ENCODE assay signal across 28 mouse cellular contexts in genomic region chr4:140601153-140601552, GRCm38 (mm10).
DNase-seq lines count a peak whose midpoint lies in the region; ATAC-seq and TF ChIP-seq lines count a peak whose summit lies in the region.
"Had no signal": no experiment of that assay in that cellular context is flagged by ENCODE, and none has a peak within 500 bp of the region (broad histone marks: within the 10 kb centered on the region; RNA-seq: fewer than 3 reads in every experiment).

No protein-coding gene starts in this region.

- H3K4me2 ChIP-seq in midbrain, embryonic 13.5 days (replicated peaks) = no peak overlapping the region
- H3K4me2 ChIP-seq in midbrain, embryonic 11.5 days = no peak overlapping the region
- H3K4me2 ChIP-seq in myocyte (ENCODE audit: low read depth) = no peak overlapping the region
- H3K4me2 ChIP-seq: embryonic facial prominence, embryonic 13.5 days; forebrain, embryonic 13.5 days; hindbrain, embryonic 13.5 days; liver, embryonic 15.5 days; lung, embryonic 15.5 days; midbrain, embryonic 15.5 days had no signal

- no peak overlapping the region for H3K9ac ChIP-seq in midbrain, embryonic 13.5 days (replicated peaks)
- H3K9ac ChIP-seq in midbrain, embryonic 11.5 days (ENCODE audit: low read length) = no peak overlapping the region
- H3K9ac ChIP-seq: embryonic facial prominence, embryonic 13.5 days; forebrain, embryonic 13.5 days; hindbrain, embryonic 13.5 days; liver, embryonic 15.5 days; lung, embryonic 15.5 days; midbrain, embryonic 15.5 days had no signal

- peaks cover 69% of the 10 kb centered on the region for H3K36me3 ChIP-seq in midbrain, embryonic 13.5 days
- peaks cover 13% of the 10 kb centered on the region for H3K36me3 ChIP-seq in midbrain, embryonic 11.5 days (ENCODE audit: control insufficient read depth, insufficient read depth, low read length)
- no peaks in the 10 kb centered on the region for H3K36me3 ChIP-seq in myocyte (ENCODE audit: control insufficient read depth, insufficient read depth)

- no peaks in the 10 kb centered on the region for H3K79me2 ChIP-seq in myocyte (ENCODE audit: control insufficient read depth, insufficient read depth)

- WGBS in midbrain, embryonic 13.5 days = 76% methylated on average over 11 of the region's 11 CpGs
- WGBS in midbrain, embryonic 11.5 days = 88% methylated on average over 11 of the region's 11 CpGs

- H3ac ChIP-seq in myocyte (ENCODE audit: control insufficient read depth, insufficient read length) = no peak overlapping the region

- H3K4me3 ChIP-seq in midbrain, embryonic 13.5 days (replicated peaks) = no peak overlapping the region
- no peak overlapping the region for H3K4me3 ChIP-seq in midbrain, embryonic 11.5 days (ENCODE audit: low read depth, low read length)
- no peak overlapping the region for H3K4me3 ChIP-seq in myocyte
- H3K4me3 ChIP-seq: embryonic facial prominence, embryonic 13.5 days; erythroblast, embryonic 14.5 days; forebrain, embryonic 13.5 days; hindbrain, embryonic 13.5 days; limb, embryonic 10.5 days; liver, embryonic 15.5 days; lung, embryonic 15.5 days; megakaryocyte, embryonic 14.5 days; midbrain, embryonic 15.5 days had no signal

- H3K27ac ChIP-seq in midbrain, embryonic 13.5 days = peak overlapping the region; percentile 25; the same call in 1 of the 2 replicates
- no peak overlapping the region for H3K27ac ChIP-seq in midbrain, embryonic 11.5 days (ENCODE audit: low read depth, low read length)
- H3K27ac ChIP-seq: embryonic facial prominence, embryonic 13.5 days; forebrain, embryonic 13.5 days; hindbrain, embryonic 13.5 days; limb, embryonic 10.5 days; liver, embryonic 15.5 days; lung, embryonic 15.5 days; midbrain, embryonic 15.5 days; stomach, postnatal 0 days had no signal

- H3K4me1 ChIP-seq in midbrain, embryonic 13.5 days (replicated peaks) = peaks cover 10% of the 10 kb centered on the region; the same call in 1 of the 2 replicates
- no peaks in the 10 kb centered on the region for H3K4me1 ChIP-seq in midbrain, embryonic 11.5 days (ENCODE audit: control insufficient read depth, insufficient read depth, low read length)
- H3K4me1 ChIP-seq: liver, embryonic 15.5 days had no signal

- no peak for DNase-seq in midbrain, embryonic 11.5 days (ENCODE audit: low spot score, missing footprints)
- DNase-seq in thymus, postnatal 14 days = peak; percentile 84
- no peak for DNase-seq in layer of hippocampus, adult 8-10 months (ENCODE audit: low spot score in 2 of 2)
- DNase-seq in right cerebral cortex, postnatal 4 days = no peak
- no peak for DNase-seq in urinary bladder, adult 2 months (ENCODE audit: low spot score)
- DNase-seq: adrenal gland, adult 2 months; B cell, adult 2 months; cerebellum, adult 11-12 months; cerebellum, postnatal 25 days; embryo, embryonic 11 days; heart, adult 18-20 months; heart, postnatal 36 days; kidney, adult 2 months; kidney, postnatal 10 days; liver; lung, postnatal 36 days had no signal

- no peak for TF ChIP-seq POLR2A in myocyte (IDR thresholded peaks at IDR 0.05; ENCODE audit: insufficient read length, low read depth)

- H3K27me3 ChIP-seq in midbrain, embryonic 13.5 days = no peaks in the 10 kb centered on the region
- H3K27me3 ChIP-seq in midbrain, embryonic 11.5 days (ENCODE audit: control insufficient read depth, insufficient read depth, low read length) = no peaks in the 10 kb centered on the region
- no peaks in the 10 kb centered on the region for H3K27me3 ChIP-seq in myocyte (ENCODE audit: control insufficient read depth, insufficient read depth, insufficient read length)
- H3K27me3 ChIP-seq: embryonic facial prominence, embryonic 13.5 days; forebrain, embryonic 13.5 days; hindbrain, embryonic 13.5 days; liver, embryonic 15.5 days; lung, embryonic 15.5 days; midbrain, embryonic 15.5 days had no signal

- ATAC-seq in midbrain, embryonic 13.5 days = no peak
- ATAC-seq in midbrain, embryonic 11.5 days (ENCODE audit: low FRiP score) = no peak
- ATAC-seq: midbrain, embryonic 15.5 days had no signal

- H3K9me3 ChIP-seq in midbrain, embryonic 13.5 days = peaks cover 11% of the 10 kb centered on the region; the same call in 1 of the 2 replicates
- peaks cover 4% of the 10 kb centered on the region; the same call in 1 of the 2 replicates for H3K9me3 ChIP-seq in midbrain, embryonic 11.5 days (ENCODE audit: control insufficient read depth, low read length)
- H3K9me3 ChIP-seq: limb, embryonic 10.5 days; lung, embryonic 15.5 days; midbrain, embryonic 15.5 days had no signal

TF ChIP-seq in myocyte, 11 proteins besides CTCF, POLR2A, EP300 and RAD21:
- TF ChIP-seq MYOD1 (IDR thresholded peaks at IDR 0.05; ENCODE audit: control insufficient read depth in 1 of 3, insufficient read length in 2 of 3, low read depth in 2 of 3) (peak in 1 of 3 experiments; percentile 45), TCF3 (IDR thresholded peaks at IDR 0.05; ENCODE audit: insufficient read length, low read depth) (no peak), USF1 (IDR thresholded peaks at IDR 0.05; ENCODE audit: low read depth) (no peak), E2F4 (IDR thresholded peaks at IDR 0.05; ENCODE audit: insufficient read depth) (no peak), MYOG (IDR thresholded peaks at IDR 0.05; ENCODE audit: control insufficient read depth in 1 of 3, insufficient read depth in 1 of 3, insufficient read length in 2 of 3, low read depth in 2 of 3) (peak in 2 of 3 experiments; percentile 58 to 77), POLR2AphosphoS2 (IDR thresholded peaks at IDR 0.05; ENCODE audit: insufficient read length, low read depth) (no peak), REST (IDR thresholded peaks at IDR 0.05; ENCODE audit: insufficient read depth, insufficient read length) (no peak), MAX (IDR thresholded peaks at IDR 0.05; ENCODE audit: low read depth) (no peak), TCF12 (IDR thresholded peaks at IDR 0.05; ENCODE audit: insufficient read depth, poor library complexity, severe bottlenecking) (no peak)
